Mouse (Mus musculus): ENCODE data around the gene Vps39. TPM values are rescaled to one million over a fixed set of nuclear protein-coding genes. Genes with fewer than 3 reads are reported as not detected.

The Vps39 gene
- polyA plus RNA-seq, 1 experiment from 2014 or later: 8.4 TPM

DNA sequence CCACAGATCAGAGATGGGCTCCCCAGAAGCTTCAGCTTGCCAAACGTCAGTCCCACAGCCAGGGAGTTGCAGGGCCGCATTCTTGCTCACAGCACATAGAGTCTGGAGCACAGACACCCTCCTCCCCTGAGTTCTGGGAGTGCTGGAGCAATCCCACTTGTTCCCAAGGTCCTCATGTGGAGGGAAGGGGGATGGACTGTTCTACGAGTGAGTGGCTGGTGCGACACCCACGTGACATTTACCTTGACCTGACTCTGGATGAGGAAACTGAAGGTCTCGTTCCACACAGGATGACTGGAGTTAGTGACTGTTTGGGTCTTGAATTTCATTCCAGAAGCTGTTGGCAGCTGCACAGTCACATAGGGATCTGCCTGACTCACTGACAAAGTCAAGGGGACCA lies 69.4 kb downstream of the Vps39 start:
- Histone ChIP-seq H3K4me2 (replicated peaks; ENCODE audit: low read depth) (no peak overlapping the region), H3K4me1 (replicated peaks; ENCODE audit: control insufficient read depth, insufficient read depth) (no peaks in the 10 kb centered on the region), H3K27me3 (ENCODE audit: control insufficient read depth, insufficient read depth, low read length) (no peaks in the 10 kb centered on the region), H3K27ac (replicated peaks) (no peak overlapping the region; the same call in 1 of the 2 replicates), H3K9ac (ENCODE audit: low read length) (no peak overlapping the region), H3K9me3 (ENCODE audit: control insufficient read depth, low read length) (no peaks in the 10 kb centered on the region), H3K4me3 (ENCODE audit: low read depth, low read length) (no peak overlapping the region), H3K36me3 (ENCODE audit: control insufficient read depth, insufficient read depth, low read length) (no peaks in the 10 kb centered on the region)
- TF ChIP-seq EP300 (optimal IDR thresholded peaks at IDR 0.05): no peak
- no peak for TF ChIP-seq CTCF (IDR thresholded peaks at IDR 0.05; ENCODE audit: low read depth)
- DNase-seq (ENCODE audit: low spot score) (no peak), ATAC-seq (ENCODE audit: low FRiP score, low TSS enrichment) (no peak)
- WGBS: 39% methylated on average over 6 of the region's 6 CpGs

GRCm38 (mm10) chr2:120281221-120281620 lies 71.7 kb downstream of the Vps39 start:
- no peak overlapping the region for H3K4me3 ChIP-seq (ENCODE audit: low read depth, low read length)
- no peaks in the 10 kb centered on the region for H3K36me3 ChIP-seq (ENCODE audit: control insufficient read depth, insufficient read depth, low read length)
- 56% methylated on average over 3 of the region's 3 CpGs for WGBS
- no peak overlapping the region for H3K4me2 ChIP-seq (replicated peaks; ENCODE audit: low read depth)
- TF ChIP-seq CTCF (IDR thresholded peaks at IDR 0.05; ENCODE audit: low read depth) (peak; percentile 66), EP300 (optimal IDR thresholded peaks at IDR 0.05) (no peak)
- H3K27ac ChIP-seq (replicated peaks): no peak overlapping the region
- DNase-seq (ENCODE audit: low spot score) (no peak), ATAC-seq (ENCODE audit: low FRiP score, low TSS enrichment) (no peak)
- H3K9me3 ChIP-seq (ENCODE audit: control insufficient read depth, low read length): no peaks in the 10 kb centered on the region
- no peaks in the 10 kb centered on the region for H3K27me3 ChIP-seq (ENCODE audit: control insufficient read depth, insufficient read depth, low read length)
- no peaks in the 10 kb centered on the region for H3K4me1 ChIP-seq (replicated peaks; ENCODE audit: control insufficient read depth, insufficient read depth)
- H3K9ac ChIP-seq (ENCODE audit: low read length): no peak overlapping the region

DNA sequence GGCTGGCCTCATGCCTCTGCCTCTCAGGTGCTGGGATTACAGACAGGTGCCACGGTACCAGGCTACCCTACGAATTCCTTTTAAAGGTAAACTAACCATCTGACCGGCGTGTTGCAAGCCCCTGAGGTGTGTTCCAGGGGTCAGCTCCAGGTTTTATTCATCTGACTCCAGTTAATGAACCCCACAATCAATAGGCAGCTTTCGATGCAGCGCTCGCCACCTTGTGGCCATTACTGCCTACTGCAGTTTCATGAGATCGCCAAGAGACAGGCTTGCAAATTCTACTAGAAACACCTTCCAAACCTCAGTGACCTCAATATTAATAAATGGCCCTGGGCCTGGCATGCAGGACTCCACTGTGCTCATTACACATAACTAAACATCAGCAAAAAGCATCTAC lies 73.0 kb downstream of the Vps39 start:
- H3K4me2 ChIP-seq (replicated peaks; ENCODE audit: low read depth): no peak overlapping the region
- H3K27me3 ChIP-seq (ENCODE audit: control insufficient read depth, insufficient read depth, low read length): no peaks in the 10 kb centered on the region
- H3K9ac ChIP-seq (ENCODE audit: low read length): no peak overlapping the region
- no peak overlapping the region for H3K4me3 ChIP-seq (ENCODE audit: low read depth, low read length)
- no peaks in the 10 kb centered on the region for H3K36me3 ChIP-seq (ENCODE audit: control insufficient read depth, insufficient read depth, low read length)
- 15% methylated on average over 8 of the region's 8 CpGs for WGBS
- H3K27ac ChIP-seq (replicated peaks): no peak overlapping the region
- ATAC-seq (ENCODE audit: low FRiP score, low TSS enrichment) (no peak), DNase-seq (ENCODE audit: low spot score) (peak; percentile 70)
- H3K4me1 ChIP-seq (replicated peaks; ENCODE audit: control insufficient read depth, insufficient read depth): no peaks in the 10 kb centered on the region
- H3K9me3 ChIP-seq (ENCODE audit: control insufficient read depth, low read length): no peaks in the 10 kb centered on the region
- TF ChIP-seq EP300 (optimal IDR thresholded peaks at IDR 0.05): no peak
- TF ChIP-seq CTCF (IDR thresholded peaks at IDR 0.05; ENCODE audit: low read depth): peak; percentile 89

DNA sequence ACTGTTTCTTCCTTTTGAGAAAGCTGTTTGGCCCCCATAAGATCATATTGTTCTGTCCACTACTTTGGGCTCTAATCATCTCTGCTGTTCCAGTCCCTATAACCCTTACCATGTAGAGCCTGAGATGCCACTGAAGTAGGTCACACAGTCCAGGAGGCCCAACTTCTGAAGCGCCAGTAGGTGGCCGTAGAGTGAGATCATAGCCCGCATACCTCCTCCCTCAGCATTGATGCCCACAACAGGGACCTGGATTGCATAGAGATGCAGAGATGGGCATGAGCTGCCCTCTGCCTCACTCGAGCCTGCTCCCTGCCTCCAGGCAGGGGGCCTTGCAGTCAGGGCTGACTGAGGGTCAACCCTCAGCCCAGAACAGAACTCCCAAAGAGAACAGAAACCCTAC lies 76.0 kb downstream of the Vps39 start:
- Histone ChIP-seq H3K4me3 (ENCODE audit: low read depth, low read length) (no peak overlapping the region), H3K4me1 (replicated peaks; ENCODE audit: control insufficient read depth, insufficient read depth) (no peaks in the 10 kb centered on the region), H3K9me3 (ENCODE audit: control insufficient read depth, low read length) (no peaks in the 10 kb centered on the region), H3K27ac (replicated peaks) (no peak overlapping the region), H3K4me2 (replicated peaks; ENCODE audit: low read depth) (no peak overlapping the region), H3K36me3 (ENCODE audit: control insufficient read depth, insufficient read depth, low read length) (no peaks in the 10 kb centered on the region), H3K27me3 (ENCODE audit: control insufficient read depth, insufficient read depth, low read length) (no peaks in the 10 kb centered on the region), H3K9ac (ENCODE audit: low read length) (no peak overlapping the region)
- TF ChIP-seq EP300 (optimal IDR thresholded peaks at IDR 0.05) (no peak), CTCF (IDR thresholded peaks at IDR 0.05; ENCODE audit: low read depth) (no peak)
- no peak for DNase-seq (ENCODE audit: low spot score)
- no peak for ATAC-seq (ENCODE audit: low FRiP score, low TSS enrichment)
- WGBS: 81% methylated on average over 4 of the region's 4 CpGs

GRCm38 (mm10) chr2:120268635-120269034 lies 84.3 kb downstream of the Vps39 start:
- Histone ChIP-seq H3K27me3 (ENCODE audit: control insufficient read depth, insufficient read depth, low read length) (no peaks in the 10 kb centered on the region), H3K27ac (replicated peaks) (no peak overlapping the region), H3K36me3 (ENCODE audit: control insufficient read depth, insufficient read depth, low read length) (no peaks in the 10 kb centered on the region), H3K4me1 (replicated peaks; ENCODE audit: control insufficient read depth, insufficient read depth) (no peaks in the 10 kb centered on the region), H3K4me3 (ENCODE audit: low read depth, low read length) (no peak overlapping the region), H3K4me2 (replicated peaks; ENCODE audit: low read depth) (peak overlapping the region; percentile 32), H3K9me3 (ENCODE audit: control insufficient read depth, low read length) (no peaks in the 10 kb centered on the region), H3K9ac (ENCODE audit: low read length) (no peak overlapping the region)
- 5% methylated on average over 9 of the region's 9 CpGs for WGBS
- ATAC-seq (ENCODE audit: low FRiP score, low TSS enrichment) (peak; percentile 79), DNase-seq (ENCODE audit: low spot score) (peak; percentile 59)
- TF ChIP-seq CTCF (IDR thresholded peaks at IDR 0.05; ENCODE audit: low read depth) (peak; percentile 64), EP300 (optimal IDR thresholded peaks at IDR 0.05) (no peak)

Other genes with a start within 250 kb of the Vps39 start
- gene Ehd4, start 198.5 kb downstream of the Vps39 start, polyA plus RNA-seq (2015; fragmentation: Nextera tagmentation; extraction: Ambion mirVana): 65.6 and 75.1 TPM in 2 replicates
- 5.8 TPM in 2 replicates for gene Pla2g4e, start 107.8 kb downstream of the Vps39 start, polyA plus RNA-seq (2015; fragmentation: Nextera tagmentation; extraction: Ambion mirVana)
- 9.8 and 10.6 TPM in 2 replicates for gene Pla2g4d, start 63.9 kb downstream of the Vps39 start, polyA plus RNA-seq (2015; fragmentation: Nextera tagmentation; extraction: Ambion mirVana)
- gene Pla2g4f, start 39.0 kb downstream of the Vps39 start, polyA plus RNA-seq (2015; fragmentation: Nextera tagmentation; extraction: Ambion mirVana): 21.9 and 22.7 TPM in 2 replicates
- 6.8 and 7.8 TPM in 2 replicates for gene Ganc, start 50.8 kb upstream of the Vps39 start, polyA plus RNA-seq (2015; fragmentation: Nextera tagmentation; extraction: Ambion mirVana)
- 13.3 and 16.4 TPM in 2 replicates for gene Tmem87a, start 51.0 kb upstream of the Vps39 start, polyA plus RNA-seq (2015; fragmentation: Nextera tagmentation; extraction: Ambion mirVana)
- gene Capn3, start 102.9 kb upstream of the Vps39 start, polyA plus RNA-seq (2015; fragmentation: Nextera tagmentation; extraction: Ambion mirVana): 0.40 and 0.90 TPM in 2 replicates
- 16.8 and 22.7 TPM in 2 replicates for gene Zfp106, start 210.7 kb upstream of the Vps39 start, polyA plus RNA-seq (2015; fragmentation: Nextera tagmentation; extraction: Ambion mirVana)
- gene Snap23, start 214.5 kb upstream of the Vps39 start, polyA plus RNA-seq (2015; fragmentation: Nextera tagmentation; extraction: Ambion mirVana): 22.6 and 22.7 TPM in 2 replicates